Mouse (Mus musculus) embryo, embryonic 11 days (tissue): ENCODE data around the gene Chat.
"Not testable (repeated sequence)": the region's sequence is repeated elsewhere in the genome, so short reads cannot be mapped to it uniquely, and the experiment has no call there.

Source experiments
- DNase-seq: peaks from one replicate; pipeline ENCODE4 v3.0.0-alpha.2; 2015

The Chat gene

DNA sequence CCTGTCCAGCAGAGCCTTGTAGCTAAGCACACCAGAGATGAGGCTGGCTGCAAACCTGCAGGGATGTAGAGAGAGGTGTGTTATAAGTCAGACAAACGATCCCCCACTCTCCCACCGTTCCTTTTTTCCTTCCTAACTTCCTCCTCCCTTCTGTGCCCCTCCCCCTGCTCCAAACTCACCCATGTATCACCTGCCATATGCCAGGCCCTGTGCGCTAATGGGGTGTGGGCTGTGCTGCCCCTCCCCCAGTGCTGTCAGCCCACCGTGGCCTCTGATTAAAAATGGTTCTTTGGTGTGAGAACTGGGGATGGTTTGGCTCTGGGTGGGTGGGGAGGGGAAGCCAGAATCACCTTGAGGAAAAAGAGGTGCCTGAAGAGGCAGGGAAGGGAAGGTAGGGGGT lies 13.2 kb downstream of the Chat start:
- no peak for DNase-seq

DNA sequence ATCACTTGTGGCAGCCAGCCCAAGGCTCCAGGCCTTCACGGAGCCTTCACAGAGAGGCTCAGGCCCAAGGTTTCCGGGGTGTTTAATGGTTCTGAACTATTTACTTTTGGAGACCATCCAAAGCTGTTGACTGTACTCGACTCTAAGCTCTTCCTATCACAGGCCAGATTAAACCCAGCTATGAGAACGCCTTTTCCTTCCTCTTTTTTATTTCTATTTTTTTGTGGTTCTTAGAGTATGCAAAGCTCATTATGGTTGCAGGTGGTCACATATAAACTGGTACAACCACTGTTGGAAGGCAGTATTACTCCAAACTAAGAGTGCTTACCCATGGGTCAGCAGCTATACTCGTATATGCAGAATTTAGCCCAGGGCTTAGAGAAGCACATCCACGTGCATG lies 18.8 kb downstream of the Chat start:
- DNase-seq = no peak

DNA sequence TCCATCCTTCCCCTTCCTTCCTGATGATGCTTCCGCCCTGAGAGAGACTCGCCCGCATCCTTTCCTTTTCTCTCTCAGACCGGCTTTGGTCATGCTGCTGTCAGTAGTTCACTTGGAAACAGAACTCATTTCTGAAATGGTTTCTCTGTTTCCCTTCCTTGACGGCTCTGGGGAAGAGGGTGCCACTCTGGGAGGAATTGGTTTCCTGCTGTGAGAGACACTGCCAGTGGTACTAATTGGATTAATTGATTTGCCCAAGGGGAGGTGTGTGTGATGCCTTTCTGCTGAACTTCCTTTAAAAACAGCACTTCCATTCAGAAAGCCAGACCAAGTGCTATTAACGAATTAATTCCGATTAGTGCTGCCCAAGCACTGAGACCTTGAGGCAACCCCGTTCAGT lies 22.3 kb downstream of the Chat start:
- no peak for DNase-seq

DNA sequence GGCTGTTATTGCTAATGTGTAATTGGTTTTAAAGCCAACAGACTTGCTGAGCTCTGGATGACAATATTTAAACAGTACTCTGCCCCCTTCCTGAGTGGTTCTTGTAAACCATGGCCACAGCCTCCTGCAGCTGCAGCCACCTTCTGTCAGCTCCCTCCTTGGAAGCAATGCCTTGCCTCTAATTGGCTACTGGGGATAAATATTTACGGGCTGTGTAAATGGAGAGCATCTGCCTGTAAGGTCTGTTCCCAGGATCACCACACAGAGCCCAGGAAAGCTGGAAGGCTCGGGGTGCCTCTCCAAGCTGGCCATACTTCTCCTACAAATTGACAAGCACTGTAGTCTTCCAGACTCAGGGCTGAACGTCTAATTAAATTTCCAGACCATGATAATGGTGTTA lies 26.0 kb downstream of the Chat start:
- no peak for DNase-seq

DNA sequence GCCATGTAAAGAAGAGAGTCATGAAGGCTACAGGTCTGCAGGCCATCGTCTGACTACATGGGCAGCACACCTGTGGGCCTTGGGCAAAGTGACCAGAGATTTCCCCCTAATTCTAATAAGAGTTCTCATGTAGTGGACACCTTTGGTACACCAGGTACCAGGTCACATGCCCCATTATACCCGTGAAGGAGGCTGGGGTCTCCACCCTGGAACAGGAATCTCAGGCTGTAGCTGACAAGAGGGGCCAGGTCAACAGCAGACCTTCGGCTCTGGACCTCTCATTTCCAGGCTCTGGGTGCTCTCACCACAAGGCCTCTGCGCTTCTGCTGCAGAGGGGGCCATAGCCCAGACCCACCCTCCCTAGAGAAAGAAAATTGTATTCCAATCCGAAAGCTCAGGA lies 26.5 kb downstream of the Chat start:
- no peak for DNase-seq

DNA sequence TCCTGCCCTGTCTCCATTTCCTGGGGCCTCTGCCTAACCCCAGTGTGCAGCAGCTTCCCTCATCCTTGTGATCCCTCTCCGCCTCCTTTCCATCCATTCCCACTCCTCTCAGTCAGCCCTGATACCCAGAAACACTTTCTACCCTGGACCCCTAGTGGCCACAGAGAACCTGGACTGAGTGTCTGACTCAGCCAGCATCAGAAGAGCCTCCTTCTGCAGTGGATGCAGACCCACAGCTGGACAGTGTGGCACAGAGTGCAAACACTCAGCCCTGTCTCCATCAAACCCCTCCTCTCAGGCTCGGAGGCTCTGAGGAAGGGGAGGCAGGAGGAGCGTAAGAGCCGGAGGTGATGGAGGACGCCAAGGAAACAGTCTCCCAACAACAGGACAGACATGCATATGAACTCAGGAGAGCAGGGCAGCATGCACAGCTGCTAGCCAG lies 28.4 kb downstream of the Chat start:
- DNase-seq = peak; percentile 70

DNA sequence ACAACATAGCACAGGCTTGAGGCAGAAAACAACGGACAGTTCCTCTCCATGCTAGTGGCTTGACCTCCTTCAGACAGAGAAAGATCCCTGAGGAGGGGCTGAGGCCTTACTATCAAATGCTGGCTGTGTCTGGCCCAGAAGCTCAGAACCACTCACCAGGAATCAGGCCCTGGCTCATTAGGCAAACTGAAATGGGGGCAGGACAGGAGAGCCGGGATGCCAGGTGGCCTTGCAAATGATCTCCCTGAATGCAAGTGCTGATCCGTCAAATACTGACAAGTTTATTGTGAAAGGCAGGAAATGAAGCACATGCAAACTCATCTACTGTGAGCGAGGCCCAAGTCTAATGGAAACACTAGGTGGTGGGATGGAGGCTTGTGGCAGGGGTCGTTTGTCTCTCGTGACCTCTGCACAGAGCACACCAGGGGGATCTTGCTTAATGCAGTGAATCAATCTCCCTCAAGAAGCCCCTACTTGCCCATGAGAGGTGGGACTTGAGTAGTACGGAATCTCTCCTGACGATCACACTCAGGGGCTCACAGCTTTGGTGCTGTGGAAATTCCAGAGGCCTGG lies 36.7 kb downstream of the Chat start:
- DNase-seq = peak; percentile 32

DNA sequence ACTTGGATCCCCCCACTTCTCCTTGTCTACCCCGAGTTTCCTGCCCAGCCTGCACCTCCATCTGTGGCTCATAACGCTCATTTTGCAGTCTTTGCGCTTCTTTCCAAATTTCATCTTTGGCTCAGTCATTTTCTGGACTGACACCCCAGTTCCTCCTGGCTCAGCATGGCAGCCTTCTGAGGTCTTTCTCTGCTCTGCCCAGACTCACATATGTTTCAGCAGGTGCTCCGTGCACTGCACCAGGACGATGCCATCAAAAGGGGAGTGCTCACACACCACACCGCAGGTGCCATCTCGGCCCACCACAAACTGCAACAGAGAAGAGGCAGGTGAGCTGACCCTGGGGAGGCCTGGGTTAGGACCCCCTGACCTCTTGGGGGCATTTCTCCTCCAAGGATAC lies 41.8 kb downstream of the Chat start:
- DNase-seq = no peak

DNA sequence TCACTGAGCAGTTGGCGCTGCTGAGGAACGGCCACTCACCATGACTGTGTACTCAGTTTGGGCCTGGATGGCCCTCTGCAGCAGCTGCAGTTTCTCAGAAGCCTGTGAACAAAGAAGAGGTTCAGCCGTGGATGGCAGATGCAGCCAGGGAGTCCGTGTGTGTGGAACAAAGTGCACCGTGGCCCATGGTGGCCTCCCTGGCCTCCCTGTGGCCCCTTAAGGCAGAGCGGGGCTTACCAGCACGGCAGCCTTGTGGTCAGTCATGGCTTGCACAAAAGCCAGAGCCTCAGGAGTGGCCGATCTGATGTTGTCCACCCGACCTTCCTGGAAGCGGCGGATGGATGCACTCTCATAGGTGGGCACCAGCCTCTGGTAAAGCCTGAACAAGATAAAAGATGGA lies 47.0 kb downstream of the Chat start:
- DNase-seq = no peak

DNA sequence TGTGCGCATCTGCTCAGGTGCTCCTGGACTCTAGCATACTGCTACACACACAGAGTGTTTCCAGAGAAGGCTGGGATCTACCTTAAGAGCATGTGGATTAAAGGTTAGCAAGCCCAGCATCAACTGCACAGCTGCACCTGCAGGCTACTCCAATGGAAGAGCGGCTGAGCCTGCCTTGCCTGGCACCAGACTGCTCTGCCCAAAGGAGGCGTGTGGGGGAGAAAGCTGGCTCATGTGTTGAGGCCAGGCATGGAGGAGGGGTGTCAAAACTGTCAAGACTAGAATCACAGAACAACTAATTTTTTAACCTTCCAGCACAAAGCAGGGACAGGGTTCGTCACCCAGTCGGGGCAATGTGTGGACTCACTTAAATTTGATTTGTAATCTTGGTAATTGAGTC lies 53.7 kb downstream of the Chat start:
- DNase-seq = no peak

DNA sequence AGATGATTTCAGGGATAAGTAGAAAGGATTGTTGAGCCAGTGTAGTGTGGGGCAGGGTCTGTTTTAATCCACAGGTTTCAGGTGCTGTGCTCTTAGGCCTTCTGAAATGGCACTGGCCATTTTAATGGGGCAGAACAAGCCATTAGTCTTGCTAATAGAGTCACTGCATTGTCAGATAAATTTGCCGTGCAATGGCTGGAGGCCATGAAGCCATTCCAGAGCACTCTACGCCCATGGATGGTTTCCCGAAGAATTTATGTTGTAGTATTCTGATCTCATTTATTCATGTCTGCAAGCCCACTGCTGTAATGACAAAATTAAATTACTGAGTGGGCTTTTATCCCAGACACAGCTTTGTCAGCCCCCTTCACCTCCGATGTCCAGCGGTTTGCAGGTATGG lies 55.7 kb downstream of the Chat start:
- DNase-seq = no peak

DNA sequence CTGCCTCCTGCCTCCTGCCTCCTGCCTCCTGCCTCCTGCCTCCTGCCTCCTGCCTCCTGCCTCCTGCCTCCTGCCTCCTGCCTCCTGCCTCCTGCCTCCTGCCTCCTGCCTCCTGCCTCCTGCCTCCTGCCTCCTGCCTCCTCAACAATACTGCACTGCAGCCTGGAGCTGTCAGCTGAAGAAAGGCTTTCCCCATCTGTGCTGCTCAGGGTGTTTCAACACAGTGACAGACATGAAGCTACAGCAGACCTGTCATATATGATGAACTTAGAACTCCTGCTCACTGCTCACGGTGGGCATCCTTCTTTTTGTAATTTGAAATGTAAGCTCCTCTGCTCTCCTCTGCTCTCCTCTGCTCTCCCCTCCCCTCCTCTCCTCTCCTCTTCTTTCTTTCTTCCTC lies 60.4 kb downstream of the Chat start:
- DNase-seq = not testable (repeated sequence)

DNA sequence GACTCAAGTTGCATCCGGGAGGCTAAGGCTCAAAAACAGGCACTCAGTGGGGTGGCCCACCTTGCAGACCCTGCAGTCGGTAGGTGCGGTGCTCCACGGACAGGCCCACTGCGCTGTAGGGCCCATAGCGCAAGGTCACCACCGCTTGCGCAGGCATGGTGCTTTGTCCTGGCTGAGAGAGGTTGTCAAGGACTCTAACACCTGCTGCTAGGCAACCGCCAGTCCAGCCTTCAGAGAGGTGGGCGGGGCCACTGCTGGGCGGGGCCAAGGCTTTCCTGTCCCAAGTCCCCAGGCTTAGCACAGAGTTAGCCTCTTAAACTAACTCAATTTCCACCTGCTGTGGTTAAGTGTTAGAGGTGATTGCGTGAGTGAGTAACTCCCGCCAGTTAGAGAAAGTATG lies 77.6 kb downstream of the Chat start, which contains the start of gene 1700024G13Rik:
Gene 1700024G13Rik, minus strand, starts transcription at position 196 of the 400 bp plus-strand sequence.
- DNase-seq = peak; percentile 87

DNA sequence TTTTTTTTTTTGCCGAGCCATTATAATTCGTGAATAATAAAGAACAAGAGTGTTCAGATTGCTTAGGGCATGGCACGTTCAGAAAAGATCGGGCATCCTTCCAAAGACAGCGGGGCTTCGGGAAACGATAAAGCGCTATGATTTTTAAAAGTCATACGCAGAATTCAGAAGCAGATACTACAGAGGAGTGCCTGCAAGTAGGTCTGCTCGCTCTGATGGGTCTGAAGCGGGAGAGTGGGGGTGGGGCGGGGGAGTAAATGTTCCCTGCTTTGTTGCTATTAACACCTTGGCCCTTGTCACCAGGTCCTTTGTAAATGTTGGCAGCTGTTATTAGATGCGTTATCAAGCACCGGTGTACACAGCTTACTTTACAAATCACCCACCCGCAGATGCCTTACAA lies 84.2 kb downstream of the Chat start:
- peak; percentile 13 for DNase-seq

DNA sequence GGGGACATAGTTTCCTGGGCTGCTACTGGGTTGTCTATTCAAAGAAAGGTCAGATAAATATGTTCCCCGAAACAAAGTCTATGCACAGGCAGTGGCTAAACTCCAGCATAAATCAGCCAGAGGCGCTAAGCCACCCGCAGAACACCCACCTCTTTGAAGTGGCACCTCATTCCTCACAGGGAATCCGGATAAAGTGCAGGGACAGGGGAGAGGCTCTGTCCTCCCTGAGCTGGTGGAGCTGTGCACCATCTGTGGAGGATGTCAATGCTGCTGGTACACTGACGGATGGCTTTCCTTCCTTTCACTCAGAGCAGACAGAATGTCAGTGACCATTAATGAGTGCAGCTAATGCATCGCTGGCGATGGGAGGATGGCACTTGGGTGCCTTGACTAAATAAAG lies 84.7 kb downstream of the Chat start:
- peak; percentile 15 for DNase-seq

DNA sequence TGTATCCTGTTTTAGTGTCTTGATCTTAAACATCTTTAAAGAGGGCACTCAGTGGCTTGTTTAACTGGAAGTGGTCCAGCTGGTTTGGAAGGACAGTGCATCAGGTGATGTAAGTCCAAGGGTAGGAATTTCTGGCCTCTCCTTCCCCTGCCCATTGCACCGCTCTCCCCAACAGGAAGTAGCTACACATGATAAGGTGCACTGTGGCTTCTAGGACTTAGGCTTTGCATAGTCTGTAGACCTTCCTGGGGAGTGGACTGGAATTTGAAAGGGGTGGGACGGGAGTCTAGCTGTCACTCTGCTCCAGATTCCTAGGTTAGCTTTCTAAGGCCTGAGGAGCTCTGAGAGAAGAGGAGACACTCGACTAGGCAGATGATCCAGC lies 85.7 kb downstream of the Chat start:
- DNase-seq = no peak

DNA sequence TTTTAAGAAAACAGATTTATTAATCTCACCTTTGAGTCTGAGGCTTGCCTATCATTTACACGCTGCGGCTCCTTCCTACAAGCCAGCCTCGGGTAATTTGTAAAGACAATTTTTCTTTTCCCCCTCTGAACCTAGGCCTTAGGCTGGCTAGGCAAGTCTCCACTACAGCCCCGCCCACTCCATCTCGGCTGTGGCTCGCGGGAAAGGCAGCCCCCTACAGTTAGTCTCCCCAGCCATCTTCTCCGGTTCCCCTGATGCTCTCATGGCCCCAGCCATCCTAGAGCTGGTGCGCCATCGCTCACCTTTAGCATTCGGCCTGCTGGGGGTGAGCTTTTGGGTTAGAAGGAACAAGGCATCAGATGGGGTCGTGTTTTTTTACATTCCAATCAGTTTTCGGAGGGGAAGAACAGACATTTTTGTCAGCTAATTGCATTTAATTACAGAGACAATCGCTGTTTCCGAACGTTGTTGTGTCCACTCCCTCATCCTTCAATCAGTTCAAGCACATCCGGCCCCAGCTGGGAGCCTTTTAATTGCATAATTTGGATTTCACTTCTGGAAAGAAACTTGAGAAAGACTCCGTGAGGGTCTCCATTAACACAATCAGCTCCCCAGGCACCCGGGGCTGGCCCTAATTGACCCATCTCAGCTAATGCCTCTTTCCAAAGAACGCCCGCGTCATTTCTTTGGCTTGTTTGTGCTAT lies 86.2 kb downstream of the Chat start:
- DNase-seq = peak; percentile 58

DNA sequence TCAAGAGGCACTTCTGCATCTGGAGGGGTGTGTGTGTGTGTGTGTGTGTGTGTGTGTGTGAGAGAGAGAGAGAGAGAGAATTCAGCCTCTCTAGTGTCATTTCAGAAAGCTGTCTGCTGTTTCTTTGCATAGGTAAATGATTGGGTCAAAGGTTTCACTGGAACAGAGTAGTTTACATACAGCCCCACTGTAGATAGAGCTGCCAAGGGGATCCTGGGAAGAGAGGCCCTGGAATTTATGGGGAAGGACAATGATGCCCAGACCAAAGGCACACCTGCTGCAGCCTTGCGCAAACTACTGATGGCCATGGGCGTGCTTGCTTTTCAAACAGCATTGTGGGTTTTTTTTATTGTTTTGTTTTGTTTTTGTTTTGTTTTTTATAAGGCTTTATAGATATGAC lies 93.3 kb downstream of the Chat start:
- DNase-seq = no peak

DNA sequence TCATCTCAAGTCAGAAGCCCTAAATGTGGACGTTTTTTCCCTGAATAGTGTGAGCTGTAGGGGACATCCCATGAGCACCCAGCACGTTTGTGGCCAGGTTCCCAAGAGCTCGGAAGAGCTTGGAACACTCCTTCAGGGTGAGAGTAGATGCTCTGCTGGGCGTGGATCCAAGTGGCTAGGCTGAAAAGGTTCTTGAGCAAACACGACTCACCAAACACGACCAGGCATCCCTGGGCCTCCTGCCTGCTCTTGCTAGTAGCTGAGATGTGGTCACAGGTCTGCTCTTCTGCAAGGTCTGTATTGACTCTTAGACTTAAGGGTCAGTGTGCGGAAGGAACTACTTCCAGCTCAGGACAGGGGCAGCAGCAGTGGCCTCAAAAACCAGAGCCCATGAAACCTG lies 96.0 kb downstream of the Chat start:
- DNase-seq = no peak

DNA sequence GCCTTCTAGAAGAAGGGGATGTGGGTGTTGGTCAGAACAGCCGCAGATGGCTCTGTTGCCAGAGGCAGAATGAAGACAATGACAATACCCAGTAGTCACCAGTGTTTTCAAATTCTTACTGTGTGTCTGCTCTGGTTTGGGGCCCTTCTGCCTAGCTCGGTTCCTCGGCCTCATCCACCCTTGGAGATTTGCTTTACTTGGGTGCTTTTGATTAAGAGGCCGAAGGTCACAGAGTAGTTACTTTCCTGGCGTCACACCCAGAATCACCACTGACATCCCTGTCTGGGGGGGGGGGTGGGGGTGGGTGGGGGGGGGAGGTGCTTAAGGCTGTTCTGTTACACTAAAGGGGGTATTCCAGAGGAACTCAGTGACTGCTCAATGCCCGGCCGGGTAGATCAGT lies 101.4 kb downstream of the Chat start:
- no peak for DNase-seq
